Mouse (Mus musculus): ENCODE results near the gene Pced1b. TPM values are rescaled to one million over a fixed set of nuclear protein-coding genes. Genes with fewer than 3 reads are reported as not detected.

Pced1b gene
- total RNA-seq, 2 experiments from 2014 or later, result 6.3 TPM

- TF ChIP-seq CTCF (IDR thresholded peaks at IDR 0.05), result no peak
- intact Hi-C loops (cut with DNase I), result no loop called here
- H3K4me3 ChIP-seq, result no peak overlapping the region
- DNase-seq (ENCODE audit: extremely low spot score in 1 of 2, low spot score in 2 of 2), result no peak
- H3K27ac ChIP-seq, result no peak overlapping the region
Observed at GRCm38 (mm10) chr15:97278340-97278948, 31.5 kb downstream of the Pced1b start.

DNA sequence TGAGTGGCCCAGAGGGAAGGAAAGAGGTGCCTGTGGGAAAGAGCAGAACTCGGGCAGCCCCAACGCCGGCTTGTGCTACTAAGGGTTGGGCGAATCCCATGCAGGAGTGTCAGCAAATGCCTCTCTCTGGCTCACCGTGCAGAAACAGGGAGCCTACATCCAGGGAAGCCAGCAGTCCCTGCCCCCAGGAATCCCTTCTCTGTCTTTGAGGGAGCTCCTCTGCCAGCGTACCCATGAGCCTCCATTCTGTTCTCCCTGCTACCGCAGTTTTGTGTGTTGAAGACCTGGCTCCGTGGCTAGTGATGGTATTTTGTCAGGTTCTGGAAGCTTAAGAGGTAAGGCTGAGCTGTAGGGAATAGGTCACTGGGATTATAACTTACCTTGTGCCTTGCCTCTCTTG, 33.2 kb downstream of the Pced1b start:
- intact Hi-C loops (cut with DNase I), result no loop called here
- no peak for TF ChIP-seq CTCF (IDR thresholded peaks at IDR 0.05)
- no peak overlapping the region for H3K27ac ChIP-seq
- no peak overlapping the region for H3K4me3 ChIP-seq
- DNase-seq (ENCODE audit: extremely low spot score in 1 of 2, low spot score in 2 of 2), result no peak

DNA sequence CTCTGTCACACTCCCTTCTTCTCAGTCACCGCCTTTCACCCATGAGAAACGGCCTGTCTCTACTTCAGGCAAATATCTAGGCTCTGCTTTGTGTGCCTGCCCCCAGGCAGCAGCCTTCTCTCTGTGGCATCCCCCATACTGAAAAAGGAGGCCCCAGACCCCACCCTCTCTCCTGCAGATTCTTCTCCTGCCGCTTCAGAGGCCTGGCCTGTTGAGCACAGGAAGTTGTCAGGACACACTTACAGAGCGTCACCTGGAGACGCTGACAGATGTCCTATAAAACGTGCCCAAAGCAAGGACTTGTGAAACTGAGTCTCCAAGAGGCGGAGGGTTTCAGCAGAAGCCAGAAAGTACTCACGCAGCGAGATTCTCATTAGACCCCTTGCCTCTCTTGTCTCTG, 33.9 kb downstream of the Pced1b start:
- DNase-seq (ENCODE audit: extremely low spot score in 1 of 2, low spot score in 2 of 2), result no peak
- no peak overlapping the region for H3K4me3 ChIP-seq
- no peak overlapping the region for H3K27ac ChIP-seq
- TF ChIP-seq CTCF (IDR thresholded peaks at IDR 0.05), result no peak
- intact Hi-C loops (cut with DNase I), result no loop called here

- TF ChIP-seq CTCF (IDR thresholded peaks at IDR 0.05), result no peak
- Histone ChIP-seq H3K27ac (no peak overlapping the region), H3K4me3 (no peak overlapping the region)
- DNase-seq (ENCODE audit: extremely low spot score in 1 of 2, low spot score in 2 of 2), result no peak
- intact Hi-C loops (cut with DNase I), result no loop called here
Observed at GRCm38 (mm10) chr15:97281712-97282571, 35.0 kb downstream of the Pced1b start.

GRCm38 (mm10) chr15:97282572-97282881, 35.6 kb downstream of the Pced1b start:
- H3K27ac ChIP-seq, result no peak overlapping the region
- no peak for DNase-seq (ENCODE audit: extremely low spot score in 1 of 2, low spot score in 2 of 2)
- TF ChIP-seq CTCF (IDR thresholded peaks at IDR 0.05), result no peak
- no peak overlapping the region for H3K4me3 ChIP-seq
- intact Hi-C loops (cut with DNase I), result no loop called here

DNA sequence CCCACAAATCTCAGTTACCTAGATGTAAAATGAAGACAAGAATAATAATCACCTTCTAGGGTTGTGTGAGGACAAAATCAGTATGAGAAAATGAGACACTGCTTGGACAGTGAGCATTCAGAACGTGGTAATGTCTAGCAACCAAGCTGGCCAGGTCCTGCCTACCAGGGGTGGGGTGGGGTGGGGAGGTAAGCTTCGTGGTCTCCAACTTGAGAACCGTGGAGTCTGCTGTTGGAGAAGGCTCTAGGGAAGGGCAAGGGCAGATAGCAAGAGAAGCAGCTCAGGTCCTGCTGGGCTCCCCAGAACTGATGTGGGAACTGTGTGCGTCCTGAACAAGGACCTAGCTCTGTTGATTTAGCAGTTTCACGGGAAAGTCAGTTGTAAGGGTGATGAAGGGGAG, 37.3 kb downstream of the Pced1b start:
- Histone ChIP-seq H3K4me3 (no peak overlapping the region), H3K27ac (no peak overlapping the region)
- DNase-seq (ENCODE audit: extremely low spot score in 1 of 2, low spot score in 2 of 2), result no peak
- intact Hi-C loops (cut with DNase I), result no loop called here
- TF ChIP-seq CTCF (IDR thresholded peaks at IDR 0.05), result no peak

DNA sequence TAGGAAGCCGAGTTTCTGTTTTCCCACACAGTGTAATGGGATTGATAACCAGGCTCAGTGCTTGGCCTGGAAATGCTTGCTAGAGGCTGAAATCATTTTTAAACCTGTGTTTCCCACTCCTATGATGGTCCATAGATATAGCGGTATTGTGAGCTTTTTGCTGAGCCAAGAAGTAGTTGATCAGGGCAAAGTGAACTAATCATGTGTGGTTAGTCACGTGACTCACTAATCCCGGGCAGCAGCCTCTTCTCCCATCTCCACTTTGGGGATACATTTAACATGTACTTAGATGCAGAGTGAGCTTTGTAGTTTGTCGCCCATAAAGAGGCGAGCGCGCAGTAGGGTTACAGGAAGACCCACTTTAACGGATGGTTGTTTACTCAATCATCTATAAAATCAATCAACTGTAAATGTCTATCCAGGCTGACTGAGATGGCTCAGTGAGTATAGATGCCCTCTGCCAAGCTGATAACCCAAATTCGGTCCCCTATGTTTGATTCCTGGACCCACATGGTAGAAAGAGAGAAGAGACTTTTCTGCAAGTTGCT, 38.8 kb downstream of the Pced1b start:
- intact Hi-C loops (cut with DNase I), result no loop called here
- H3K4me3 ChIP-seq, result no peak overlapping the region
- no peak overlapping the region for H3K27ac ChIP-seq
- no peak for DNase-seq (ENCODE audit: extremely low spot score in 1 of 2, low spot score in 2 of 2)
- no peak for TF ChIP-seq CTCF (IDR thresholded peaks at IDR 0.05)

GRCm38 (mm10) chr15:97286731-97287130, 39.8 kb downstream of the Pced1b start:
- intact Hi-C loops (cut with DNase I), result no loop called here
- TF ChIP-seq CTCF (IDR thresholded peaks at IDR 0.05), result no peak
- no peak overlapping the region for H3K4me3 ChIP-seq
- no peak for DNase-seq (ENCODE audit: extremely low spot score in 1 of 2, low spot score in 2 of 2)
- H3K27ac ChIP-seq, result no peak overlapping the region

DNA sequence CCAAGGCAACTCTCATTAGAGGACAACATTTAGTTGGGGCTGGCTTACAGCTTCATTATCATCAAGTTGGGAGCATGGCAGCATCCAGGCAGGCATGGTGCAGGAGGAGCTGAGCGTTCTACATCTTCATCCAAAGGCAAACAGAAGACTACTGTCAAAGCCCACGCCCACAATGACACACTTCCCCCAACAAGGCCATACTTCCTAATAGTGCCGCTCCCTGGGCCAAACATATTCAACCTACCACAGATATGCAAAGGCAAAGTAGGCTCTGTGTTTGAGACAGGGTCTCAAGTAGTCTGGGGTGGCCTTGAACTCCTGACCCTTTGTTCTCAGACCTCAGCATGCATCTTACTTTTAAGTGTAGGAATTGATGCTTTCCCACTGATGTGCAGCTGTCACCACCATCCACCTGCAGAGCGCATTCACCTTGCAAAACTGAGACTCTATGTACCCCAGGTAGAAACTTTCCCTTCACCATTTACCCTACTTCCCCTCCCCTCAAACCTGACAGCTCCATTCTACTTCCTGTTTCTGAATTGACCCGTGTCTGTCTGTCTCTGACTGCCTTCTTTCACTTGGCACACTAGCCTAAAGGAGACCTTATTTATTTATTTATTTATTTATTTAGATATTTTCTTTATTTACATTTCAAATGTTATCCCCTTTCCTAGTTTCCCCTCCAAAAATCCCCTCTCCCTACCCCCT, 40.7 kb downstream of the Pced1b start:
- intact Hi-C loops (cut with DNase I), result loop anchor here (2.0 kb wide), 1 partner anchor 27 kb away; no protein-coding TSS in a partner anchor
- H3K27ac ChIP-seq, result no peak overlapping the region
- DNase-seq (ENCODE audit: extremely low spot score in 1 of 2, low spot score in 2 of 2), result no peak
- TF ChIP-seq CTCF (IDR thresholded peaks at IDR 0.05), result no peak
- no peak overlapping the region for H3K4me3 ChIP-seq

GRCm38 (mm10) chr15:97288690-97289089, 41.8 kb downstream of the Pced1b start:
- no peak for DNase-seq (ENCODE audit: extremely low spot score in 1 of 2, low spot score in 2 of 2)
- TF ChIP-seq CTCF (IDR thresholded peaks at IDR 0.05), result no peak
- intact Hi-C loops (cut with DNase I), result loop anchor here (2.0 kb wide), 1 partner anchor 26 kb away; no protein-coding TSS in a partner anchor
- no peak overlapping the region for H3K4me3 ChIP-seq
- no peak overlapping the region for H3K27ac ChIP-seq

DNA sequence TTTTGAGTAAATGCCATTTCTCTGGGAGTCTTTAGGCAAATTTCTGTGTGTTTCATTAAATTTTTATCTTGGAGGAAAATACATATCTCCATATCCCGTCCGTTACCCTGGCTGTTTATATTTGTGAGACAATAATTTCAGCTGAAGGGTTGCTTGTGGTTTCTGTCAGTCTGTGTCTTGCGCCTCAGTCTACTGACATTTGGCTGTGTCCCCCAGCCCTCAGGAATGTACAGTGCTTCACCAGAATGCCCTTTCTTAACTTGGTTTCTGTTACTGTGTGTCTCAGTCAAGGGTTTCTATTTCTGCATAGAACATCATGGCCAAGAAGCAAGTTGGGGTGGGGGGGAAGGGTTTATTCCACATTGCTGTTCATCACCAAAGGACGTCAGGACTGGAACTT, 42.3 kb downstream of the Pced1b start:
- no peak for DNase-seq (ENCODE audit: extremely low spot score in 1 of 2, low spot score in 2 of 2)
- intact Hi-C loops (cut with DNase I), result loop anchor here (2.0 kb wide), 1 partner anchor 26 kb away; no protein-coding TSS in a partner anchor
- H3K27ac ChIP-seq, result no peak overlapping the region
- TF ChIP-seq CTCF (IDR thresholded peaks at IDR 0.05), result no peak
- no peak overlapping the region for H3K4me3 ChIP-seq

DNA sequence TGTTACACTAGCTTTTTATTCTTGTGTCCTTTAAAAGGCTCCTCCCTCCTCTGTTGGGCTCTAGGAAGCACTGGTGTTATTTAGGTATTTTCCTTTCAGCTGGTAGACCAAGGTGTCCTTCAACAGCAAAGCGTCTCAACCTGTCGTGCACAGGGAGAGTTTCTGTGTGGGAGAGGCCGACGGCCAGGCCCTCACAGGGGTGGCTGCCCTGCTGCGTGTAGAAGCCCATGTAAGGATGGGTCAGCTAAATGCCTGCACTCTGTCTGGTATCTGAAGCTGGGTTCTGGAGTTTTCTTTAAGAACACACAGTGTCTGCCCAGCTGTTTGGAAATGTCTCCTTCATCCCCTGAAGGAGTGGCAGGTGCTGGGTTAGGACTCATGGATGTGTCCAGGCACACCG, 43.4 kb downstream of the Pced1b start:
- H3K27ac ChIP-seq, result no peak overlapping the region
- TF ChIP-seq CTCF (IDR thresholded peaks at IDR 0.05), result no peak
- DNase-seq (ENCODE audit: extremely low spot score in 1 of 2, low spot score in 2 of 2), result no peak
- intact Hi-C loops (cut with DNase I), result no loop called here
- H3K4me3 ChIP-seq, result no peak overlapping the region

Measured in left cerebral cortex, adult 2 months (tissue).